Mouse (Mus musculus) ovary, postnatal 10 days (tissue): ENCODE results near the gene Ndfip2.

Experiments
- DNase-seq: peaks from one replicate; pipeline ENCODE4 v3.0.0; 2022; ENCODE audit warnings: low spot score

Ndfip2 gene

GRCm38 (mm10) chr14:105287557-105287956, 29.2 kb downstream of the Ndfip2 start:
- no peak for DNase-seq

GRCm38 (mm10) chr14:105287972-105288371, 29.6 kb downstream of the Ndfip2 start:
- DNase-seq: no peak

DNA sequence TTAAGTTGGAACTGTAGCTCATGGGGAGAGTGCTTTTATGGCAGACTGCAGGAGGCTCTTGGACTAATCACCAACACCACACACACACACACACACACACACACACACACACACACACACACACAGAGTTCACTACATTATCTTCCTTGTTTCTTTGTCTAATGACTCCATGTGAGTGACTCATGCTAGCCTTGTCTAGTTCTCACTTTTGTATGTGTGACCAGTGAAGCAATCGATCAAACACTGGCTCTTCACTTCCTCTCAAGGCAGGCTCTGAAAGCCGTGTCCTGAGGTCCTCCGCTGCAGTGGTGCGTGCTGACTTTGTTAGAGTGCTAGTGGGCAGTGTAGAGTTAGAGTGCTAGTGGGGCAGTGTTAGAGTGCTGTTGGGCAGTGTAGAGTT, 30.2 kb downstream of the Ndfip2 start:
- DNase-seq: no peak

- DNase-seq: no peak
These were observed 33.8 kb downstream of the Ndfip2 start for GRCm38 (mm10) chr14:105292139-105292538.

- DNase-seq: no peak
These were observed 35.4 kb downstream of the Ndfip2 start for GRCm38 (mm10) chr14:105293777-105294176.

GRCm38 (mm10) chr14:105295820-105296582, 37.6 kb downstream of the Ndfip2 start:
- DNase-seq: no peak

DNA sequence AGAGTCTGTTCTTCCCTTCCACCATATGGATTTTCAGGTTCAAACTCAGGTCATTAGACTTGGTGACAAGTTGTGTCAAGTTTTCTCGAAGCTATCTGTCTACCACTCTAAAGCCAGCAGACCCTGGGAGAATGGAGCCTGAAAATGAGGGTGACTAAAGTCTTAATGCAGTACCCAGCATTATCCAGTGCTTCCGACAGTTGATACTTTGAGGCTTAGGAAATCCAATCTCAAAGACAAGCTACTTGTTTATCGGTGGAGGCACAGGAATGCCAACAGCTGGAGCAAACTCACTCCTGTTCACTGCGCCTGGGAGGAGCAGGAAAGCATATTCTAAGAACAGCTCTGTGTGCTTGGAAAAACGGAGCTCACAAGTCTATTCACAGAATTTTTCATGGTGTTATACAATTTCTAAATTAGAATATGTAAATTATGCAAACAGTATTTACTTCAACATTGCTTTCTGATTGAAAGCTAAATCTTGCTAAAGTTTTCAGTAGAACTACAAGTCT, 41.4 kb downstream of the Ndfip2 start:
- DNase-seq: no peak

GRCm38 (mm10) chr14:105300551-105300950, 42.2 kb downstream of the Ndfip2 start:
- no peak for DNase-seq

GRCm38 (mm10) chr14:105302708-105303107, 44.3 kb downstream of the Ndfip2 start:
- no peak for DNase-seq

DNA sequence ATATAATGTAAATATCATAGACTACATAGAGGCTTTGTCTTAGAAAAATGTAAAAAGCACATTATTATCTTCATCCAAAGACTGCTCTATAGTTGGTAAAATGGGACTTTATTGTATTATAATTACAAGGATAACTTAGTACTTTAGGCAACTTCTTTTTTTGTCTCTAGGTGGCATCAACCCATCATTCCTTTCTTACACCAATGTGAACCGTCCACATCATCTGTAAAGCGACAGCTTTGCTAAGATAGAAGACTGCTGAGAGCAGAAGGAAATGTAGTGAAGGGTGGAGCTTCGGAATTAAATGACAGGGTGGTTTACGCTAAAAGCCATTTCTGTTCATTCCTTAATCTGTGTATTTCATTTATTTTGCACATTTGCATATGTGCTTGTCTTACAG, 49.3 kb downstream of the Ndfip2 start:
- DNase-seq: no peak

DNA sequence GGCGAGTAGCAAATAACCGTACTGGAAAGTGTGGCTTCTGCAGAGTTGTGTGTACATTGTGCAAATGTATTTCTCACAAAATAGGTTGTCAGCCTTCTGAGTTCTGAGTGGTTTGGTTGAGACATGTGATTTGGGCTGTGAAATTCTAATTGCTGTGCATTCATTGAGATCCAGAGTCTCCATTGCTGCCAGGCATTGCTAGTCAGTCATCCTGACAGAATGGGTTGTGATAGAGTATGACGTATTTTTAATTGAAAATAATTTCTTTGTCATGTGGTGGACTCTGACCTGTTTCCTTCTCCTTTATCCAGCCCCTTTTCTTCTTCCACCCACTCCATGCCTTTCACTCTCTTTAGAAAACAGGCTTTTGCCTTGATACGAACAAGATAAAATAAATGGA, 54.0 kb downstream of the Ndfip2 start:
- DNase-seq: no peak

- no peak for DNase-seq
These were observed 54.6 kb downstream of the Ndfip2 start for GRCm38 (mm10) chr14:105312944-105313343.

DNA sequence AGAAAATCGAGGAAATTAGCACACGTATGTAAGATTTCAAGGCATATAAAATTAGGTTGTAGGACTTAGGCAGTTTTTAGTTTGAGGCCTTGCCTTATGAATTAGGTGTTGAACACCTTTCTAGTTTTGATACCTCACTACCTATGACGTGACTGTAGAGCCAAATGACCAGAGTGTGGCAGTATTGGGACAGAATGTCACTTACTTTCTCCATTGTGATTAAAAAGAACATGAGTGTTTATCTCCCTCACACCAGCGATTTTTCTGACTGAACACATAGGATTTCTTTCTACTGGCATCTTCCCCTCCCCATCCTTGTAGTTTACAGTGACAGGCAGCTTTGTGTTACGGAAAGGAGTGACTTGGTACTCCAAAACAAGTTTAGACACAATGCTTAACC, 55.5 kb downstream of the Ndfip2 start:
- DNase-seq: no peak

DNA sequence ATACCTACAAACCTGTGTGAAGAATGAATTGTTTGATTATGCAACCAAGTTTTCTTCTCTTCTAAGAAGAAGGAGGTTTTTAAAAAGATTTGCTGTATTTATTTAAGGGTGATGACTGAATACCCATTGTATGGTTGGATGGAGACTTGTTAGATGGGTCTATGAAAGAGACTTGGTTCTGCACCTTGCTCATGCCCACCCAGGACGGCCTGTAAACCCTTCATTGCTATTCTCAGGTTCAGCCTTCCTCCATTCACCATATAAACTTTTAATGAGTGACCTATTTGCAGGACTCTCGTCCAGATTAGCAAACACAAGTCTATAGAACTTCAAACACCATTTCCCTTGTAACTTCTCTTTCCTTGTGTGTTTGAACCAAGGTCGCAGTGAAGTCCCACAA, 63.3 kb downstream of the Ndfip2 start:
- DNase-seq: no peak

GRCm38 (mm10) chr14:105322829-105323228, 64.5 kb downstream of the Ndfip2 start:
- no peak for DNase-seq

GRCm38 (mm10) chr14:105323448-105323847, 65.1 kb downstream of the Ndfip2 start:
- DNase-seq: no peak

GRCm38 (mm10) chr14:105328397-105329302, 70.3 kb downstream of the Ndfip2 start:
- DNase-seq: peak; percentile 53

DNA sequence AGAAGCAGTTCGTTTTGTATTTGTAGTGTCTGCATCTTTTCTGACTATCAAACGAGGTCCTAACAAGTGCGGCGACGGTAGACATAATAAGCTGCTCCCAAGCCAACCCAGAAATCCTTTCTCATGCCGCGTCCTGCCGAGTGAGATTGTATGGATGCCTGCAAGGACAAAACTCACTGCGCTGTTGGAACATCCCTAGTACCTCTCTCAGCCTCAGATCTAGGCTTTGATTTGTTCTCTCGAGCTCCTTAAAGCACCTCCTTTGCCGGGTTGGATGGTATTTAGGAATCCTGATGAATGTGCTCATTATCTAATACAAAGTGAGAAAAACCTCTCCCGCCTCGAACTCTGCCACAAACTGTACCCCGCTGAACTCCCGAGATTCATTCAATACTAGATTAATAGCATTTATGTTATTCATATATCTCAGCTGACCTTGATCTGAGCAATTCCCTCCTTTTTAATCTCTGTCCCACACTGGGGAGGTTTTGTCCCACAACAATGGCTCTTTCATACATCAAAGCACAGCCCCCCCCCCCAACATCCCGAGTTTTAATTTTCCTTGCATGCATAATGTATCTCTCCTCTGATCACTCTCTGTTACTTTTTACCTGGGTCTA, 75.2 kb downstream of the Ndfip2 start:
- no peak for DNase-seq

DNA sequence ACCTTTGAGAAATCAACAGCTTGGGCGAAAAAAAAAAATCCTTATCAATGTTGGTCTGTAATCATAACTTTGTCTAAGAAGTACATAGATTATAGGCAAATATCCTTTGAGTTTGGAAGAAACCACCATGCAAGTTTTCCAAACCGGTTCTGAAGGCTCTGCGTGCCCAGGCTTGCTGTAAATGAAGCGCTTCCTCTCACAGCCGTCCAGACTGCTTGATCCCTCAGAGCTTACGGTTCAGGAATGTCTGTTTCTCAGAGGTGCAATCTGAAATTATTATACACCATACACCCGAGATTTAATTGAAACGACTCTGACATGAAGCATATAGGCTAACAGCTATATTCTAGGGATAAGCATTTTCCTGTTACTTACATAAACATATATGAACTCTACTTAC, 83.4 kb downstream of the Ndfip2 start:
- DNase-seq: no peak

DNA sequence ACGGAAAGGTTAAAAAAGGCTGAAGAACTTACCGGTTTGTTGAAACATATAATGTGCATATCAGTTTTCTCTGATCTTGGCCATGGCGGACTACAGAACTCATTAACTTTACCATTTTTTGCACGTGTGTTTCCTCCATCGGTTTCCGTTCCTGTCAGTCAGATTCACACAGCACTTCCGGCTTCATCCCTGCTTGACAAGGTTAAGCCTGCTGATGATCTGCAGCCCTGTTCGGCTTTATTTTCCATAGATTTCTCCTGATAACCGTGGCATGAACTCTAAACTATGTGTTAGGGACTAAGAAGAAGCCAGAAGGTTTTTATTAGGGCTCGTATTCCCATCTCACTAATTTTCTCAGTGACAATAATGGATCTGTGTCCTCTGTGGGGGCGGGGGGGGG, 95.7 kb downstream of the Ndfip2 start:
- no peak for DNase-seq
